Mouse (Mus musculus): ENCODE measurements around the gene Ror1. TPM values are rescaled to one million over a fixed set of nuclear protein-coding genes. Genes with fewer than 3 reads are reported as not detected.

Ror1 gene
- total RNA-seq, 2 experiments from 2014 or later: 0.56 to 0.95 TPM

DNA sequence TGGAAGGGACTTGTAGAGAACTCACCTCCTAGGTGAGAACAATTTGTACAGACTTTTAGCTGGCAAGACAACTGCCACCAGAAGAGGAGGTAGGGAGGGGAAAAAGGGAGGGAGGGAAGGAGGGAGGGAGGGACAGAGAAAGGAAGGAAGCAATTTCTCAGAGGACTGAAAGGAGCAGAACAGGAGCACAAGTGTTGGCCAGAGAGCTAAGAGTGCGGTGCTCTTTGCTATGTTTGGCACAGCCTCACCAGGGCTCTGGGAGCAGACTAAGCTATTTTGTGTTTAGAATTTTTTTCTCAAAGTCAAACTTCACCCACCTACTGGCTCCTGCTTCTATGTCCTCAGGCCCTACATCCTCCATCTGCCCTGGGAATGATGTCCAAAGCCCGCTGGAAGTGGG lies 152.7 kb downstream of the Ror1 start:
- DNase-seq (ENCODE audit: low spot score in 2 of 2): no peak

DNA sequence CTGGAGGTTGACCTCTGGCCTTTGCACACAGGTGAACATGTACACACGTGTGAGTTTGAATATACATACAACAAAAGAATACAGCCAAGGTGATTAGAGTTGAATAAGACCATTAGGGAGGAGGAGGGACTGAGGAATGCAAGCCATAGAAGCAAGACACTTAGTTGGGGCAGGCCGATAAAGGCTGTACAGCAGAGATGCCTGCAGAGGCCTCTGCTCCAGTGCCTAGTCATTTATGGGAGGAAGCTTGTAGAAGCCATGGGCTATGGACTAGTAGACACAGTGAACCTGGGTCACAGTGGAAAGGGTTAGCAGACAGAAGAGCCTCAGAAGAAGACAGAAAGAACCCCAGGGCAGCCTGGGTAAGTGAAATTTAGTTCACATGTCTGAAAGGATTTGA lies 155.7 kb downstream of the Ror1 start:
- DNase-seq (ENCODE audit: low spot score in 2 of 2): no peak

DNA sequence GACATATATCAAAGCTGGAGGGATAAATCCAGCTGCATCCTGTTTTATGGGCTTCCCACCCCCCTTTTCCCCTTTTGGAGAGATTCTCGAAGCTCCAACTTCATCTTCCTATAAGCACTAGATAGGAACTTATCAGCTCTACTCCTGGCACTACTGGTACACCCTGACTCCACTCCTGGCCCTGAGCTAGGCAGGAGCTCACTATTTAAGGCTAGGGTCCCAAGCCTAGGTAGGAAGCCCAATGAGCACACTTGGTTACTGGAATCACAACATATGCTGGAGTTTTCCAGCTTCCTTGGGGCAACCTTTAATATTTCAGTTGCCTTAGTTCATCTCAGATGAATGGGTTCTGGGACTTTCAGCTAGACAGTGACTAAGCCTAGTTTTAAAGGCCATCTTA lies 156.5 kb downstream of the Ror1 start:
- no peak for DNase-seq (ENCODE audit: low spot score in 2 of 2)

DNA sequence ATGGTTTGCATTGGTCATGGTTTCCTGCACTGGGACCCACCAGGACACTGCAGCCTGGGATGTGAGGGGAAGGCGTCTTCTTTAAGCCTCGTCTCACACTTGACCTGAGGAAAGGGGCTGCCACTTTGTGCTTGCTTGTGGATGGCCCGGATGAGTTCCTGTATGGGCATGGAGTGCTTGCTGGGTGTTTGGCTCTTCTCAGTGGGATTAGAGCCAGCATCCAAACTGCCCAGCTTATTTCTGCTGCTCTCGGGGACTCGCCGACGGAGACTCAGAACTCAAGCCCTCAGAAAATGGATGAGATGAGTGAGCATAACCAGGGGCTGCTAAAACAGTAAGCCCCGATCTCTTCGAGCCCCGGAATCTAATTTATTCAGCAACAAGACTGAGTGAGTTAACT lies 157.1 kb downstream of the Ror1 start:
- no peak for DNase-seq (ENCODE audit: low spot score in 2 of 2)

DNA sequence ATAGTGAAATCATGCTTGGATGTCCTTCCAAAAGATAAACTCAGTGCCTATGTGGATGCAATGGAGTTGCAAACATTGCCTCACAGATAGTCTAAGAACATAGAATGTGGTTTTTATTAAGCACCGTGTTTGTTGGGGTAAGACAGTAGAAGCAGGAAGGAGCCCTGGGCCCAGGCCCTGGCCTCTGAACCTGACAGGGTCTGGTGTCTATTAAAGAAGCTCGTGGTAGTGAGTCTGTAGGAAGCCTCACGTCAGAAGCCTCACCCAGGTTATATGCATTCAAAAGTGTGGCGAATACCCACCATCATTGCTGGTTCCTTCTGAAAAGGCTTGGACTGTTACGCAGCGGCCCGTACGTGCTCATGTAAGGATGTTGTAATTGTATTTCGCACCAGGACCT lies 157.8 kb downstream of the Ror1 start:
- DNase-seq (ENCODE audit: low spot score in 2 of 2): no peak

DNA sequence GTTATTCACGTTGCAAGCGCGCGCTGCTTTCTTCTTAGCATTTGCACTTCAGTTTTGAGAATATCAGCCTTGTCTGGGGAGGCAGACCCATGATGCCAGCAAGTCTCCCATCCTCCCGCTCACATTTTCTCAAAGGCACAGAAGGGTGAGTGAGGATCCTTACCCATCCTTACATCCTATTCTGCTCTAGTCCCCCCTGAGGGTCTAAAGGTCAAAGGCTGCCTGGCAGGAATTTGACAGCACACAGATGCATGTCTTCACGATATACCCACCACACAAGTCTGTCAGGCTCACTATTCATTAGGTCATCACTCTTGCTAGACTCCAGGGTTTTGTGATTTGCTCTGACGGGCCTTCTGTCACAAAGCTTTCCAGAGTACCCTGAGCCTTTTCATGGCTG lies 158.2 kb downstream of the Ror1 start:
- no peak for DNase-seq (ENCODE audit: low spot score in 2 of 2)

DNA sequence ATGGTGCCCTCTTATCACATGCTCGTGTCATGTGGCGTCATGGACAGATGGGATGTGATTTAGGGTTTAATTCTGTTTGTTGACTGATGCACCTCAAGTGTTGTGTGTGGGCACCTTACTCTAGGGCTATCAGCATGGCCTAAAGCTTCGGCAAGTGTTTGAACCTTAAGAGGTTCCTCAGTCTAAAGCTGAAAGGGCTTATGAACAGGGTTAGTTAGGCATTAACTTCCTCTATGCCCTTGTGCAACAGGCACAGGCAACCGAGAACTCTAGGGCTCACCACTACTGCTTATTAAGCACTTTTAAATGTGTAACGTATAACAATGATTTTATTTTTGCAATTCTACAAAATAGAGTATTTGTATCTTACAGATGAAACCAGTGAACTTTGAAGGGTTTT lies 162.9 kb downstream of the Ror1 start:
- DNase-seq (ENCODE audit: low spot score in 2 of 2): no peak

DNA sequence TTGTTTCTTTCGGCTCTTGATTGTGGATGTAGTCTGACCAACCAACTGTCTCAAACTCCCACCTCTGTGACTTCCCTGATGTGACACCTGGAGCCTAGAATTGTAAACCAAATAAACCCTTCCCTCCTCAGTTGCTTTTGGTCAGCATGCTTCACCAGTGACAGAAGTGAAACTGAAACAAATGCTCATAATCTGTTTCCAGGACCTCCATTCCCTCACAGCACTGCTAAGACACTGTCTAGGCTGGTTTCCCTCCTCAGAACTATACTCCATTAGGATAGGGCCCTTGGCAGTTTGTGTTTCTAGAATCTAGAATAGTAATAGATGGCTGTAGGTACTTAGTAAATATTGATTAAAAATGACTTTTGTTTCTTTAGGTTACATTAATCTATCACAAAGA lies 168.3 kb downstream of the Ror1 start:
- no peak for DNase-seq (ENCODE audit: low spot score in 2 of 2)

DNA sequence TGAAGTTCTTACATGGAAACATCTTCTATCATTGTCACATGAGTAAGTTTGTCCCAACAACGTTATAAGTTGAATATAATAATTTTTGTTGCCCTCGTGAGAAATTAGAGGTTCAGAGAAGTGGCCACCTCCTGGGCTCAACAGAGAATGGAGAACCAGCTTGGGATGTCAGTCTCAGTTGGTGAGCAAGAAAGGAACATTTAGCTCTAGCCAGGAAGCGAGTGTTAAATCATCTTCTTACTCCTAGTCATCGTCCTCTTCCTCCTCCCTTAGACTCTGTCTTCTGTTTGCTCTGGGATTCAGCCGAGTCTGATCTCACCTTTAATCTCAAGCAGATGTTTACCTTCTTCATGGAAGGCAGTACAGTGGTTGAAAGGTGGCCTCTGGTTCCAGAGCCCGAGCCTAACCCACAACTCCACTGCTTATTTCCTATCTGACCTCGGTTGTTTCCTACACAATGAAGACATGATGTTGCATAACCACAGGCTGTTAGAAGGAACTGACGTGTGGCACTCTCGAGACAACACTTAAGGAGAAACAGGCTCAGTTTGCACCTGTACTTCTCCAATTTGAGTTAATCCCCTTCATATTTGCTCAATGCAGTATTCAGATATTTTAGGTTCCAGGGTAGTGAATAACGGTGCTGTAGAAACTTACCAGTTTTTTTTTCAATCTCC lies 175.6 kb downstream of the Ror1 start:
- no peak for DNase-seq (ENCODE audit: low spot score in 2 of 2)

DNA sequence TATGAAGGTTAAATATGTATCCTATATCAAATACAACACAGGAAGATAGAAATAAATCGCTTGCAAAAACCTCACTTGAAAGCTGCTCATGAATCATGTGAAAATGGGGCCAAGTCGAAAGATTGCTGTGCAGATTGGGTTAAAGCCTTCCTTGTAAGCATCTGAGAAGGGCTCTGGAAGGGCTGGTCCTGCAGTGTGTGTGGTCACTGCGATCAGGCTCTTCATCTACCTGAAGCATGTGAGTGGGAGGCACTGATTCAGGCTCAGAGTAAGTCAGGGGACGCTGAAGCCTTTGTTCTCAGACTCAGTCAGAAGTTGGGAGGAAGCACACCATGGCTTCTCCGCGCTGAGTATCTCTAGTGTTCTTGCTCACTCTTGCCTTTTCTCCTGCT lies 176.1 kb downstream of the Ror1 start:
- DNase-seq (ENCODE audit: low spot score in 2 of 2): no peak

DNA sequence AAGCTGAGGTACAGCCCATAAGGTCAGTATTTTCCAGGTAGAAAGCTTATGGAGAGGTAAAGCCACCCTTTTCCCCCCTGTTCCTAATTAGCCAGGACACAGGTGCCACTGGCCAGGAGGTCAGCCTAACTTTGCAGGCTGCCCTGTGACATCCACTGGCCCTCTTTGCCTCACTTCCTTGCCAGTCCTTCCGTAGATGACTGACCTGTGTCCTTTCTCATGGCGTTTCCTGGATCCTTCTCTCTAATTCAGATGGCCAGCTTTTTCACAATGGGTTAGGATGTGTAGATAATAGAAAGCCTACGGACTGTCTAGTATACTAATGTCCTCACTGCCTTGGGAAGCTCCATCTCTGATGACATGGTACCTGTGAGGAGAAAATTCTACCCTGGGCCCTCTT lies 177.8 kb downstream of the Ror1 start:
- DNase-seq (ENCODE audit: low spot score in 2 of 2): no peak

DNA sequence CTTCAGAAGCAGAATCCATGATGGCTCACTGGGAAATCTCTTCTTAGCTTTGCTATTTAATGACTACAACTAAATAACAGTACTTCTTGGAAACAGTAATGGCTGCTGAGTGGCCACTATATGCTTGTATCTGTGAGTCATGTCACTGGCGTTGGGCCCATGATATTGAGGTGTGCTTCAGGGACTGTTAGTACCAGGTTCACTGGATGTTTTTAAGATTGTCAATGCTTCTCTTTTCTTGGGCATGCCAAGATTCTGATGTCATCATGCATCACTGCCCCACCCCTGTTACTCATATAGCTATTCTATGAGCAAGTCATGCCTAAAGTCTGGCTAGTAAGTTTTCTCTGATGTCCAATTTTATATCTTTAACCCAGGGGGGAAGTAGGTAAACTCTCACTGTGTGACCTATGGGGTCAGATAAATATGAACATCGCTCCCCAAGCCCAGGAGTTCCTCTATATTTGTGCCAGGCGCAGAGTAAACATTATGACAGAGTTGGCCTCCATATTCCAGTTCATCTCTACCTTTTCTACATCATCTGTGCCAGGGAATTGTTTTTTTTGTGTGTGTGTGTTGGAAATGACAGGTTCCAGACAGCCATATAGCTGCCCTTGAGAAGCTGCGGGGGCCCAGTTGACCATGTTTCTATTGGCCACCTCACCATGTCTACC lies 178.4 kb downstream of the Ror1 start:
- no peak for DNase-seq (ENCODE audit: low spot score in 2 of 2)

DNA sequence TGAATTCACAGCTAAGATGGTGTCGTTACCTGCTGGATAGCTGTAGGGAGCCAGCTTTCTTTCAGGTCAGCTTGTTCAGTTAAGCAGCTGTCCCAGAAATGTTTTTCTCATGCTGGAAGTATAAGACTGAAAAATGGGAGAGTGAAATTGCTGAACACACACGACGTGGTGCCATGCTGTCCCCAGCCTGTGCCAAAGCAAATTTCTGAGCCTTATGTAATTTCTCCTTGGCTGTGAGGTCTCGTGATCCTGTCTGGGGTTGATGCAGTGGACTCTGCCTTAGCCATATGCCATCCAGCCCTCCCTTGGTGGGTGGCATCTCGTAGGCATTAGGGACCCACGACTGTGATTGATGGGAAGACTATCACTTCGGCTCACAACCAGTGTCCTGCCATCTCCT lies 180.9 kb downstream of the Ror1 start:
- no peak for DNase-seq (ENCODE audit: low spot score in 2 of 2)

DNA sequence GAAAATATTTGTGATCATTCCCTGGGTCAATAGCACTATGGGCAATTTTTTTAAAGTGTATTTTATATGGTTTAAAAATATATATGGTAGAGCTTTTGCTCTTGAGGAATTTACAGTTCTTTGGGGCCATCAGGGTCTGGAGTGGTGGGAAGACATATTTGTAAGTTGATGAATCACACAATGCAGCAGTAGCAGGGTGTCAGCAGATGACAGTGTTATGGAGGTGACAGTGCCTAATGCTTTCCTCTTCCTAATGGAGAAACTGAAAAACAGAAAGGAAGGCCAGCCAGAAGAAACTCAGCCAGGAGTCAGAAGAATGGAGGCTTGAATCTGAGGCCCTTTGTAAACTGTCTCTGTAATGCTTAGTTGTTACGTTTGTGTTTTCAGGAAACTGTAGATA lies 181.4 kb downstream of the Ror1 start:
- DNase-seq (ENCODE audit: low spot score in 2 of 2): no peak

DNA sequence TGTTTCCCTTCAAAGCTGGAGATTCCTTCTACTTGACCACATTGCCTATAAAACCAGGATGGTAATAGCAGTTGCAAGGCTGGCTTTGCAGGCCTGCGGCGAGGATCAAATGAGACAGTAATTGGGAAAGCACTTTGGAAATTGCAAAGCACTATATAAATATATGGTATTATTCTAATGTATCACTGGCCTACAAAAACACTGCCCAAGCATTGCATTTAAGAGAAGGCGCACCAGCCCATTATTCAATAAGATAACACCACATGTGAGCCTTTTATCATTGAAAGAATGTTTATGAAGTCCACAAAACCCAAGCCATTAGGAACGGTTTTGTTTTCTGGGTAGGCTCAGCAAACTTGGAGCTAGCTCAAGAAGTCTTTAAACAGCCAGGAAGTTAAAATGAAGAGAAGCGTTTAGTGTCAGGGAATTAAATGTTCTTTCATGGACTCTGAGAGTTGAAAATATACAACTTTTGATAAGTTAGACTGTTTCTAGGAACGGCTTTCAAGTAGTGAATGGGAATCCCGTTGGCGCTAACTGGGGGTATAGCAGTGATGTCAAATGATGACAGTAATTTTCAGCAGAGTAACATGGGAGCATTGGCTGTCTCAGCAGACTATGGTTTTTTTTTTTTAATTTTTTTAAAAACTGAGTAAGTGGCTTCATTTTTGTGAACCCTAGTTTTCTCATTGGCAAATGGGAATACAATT lies 187.7 kb downstream of the Ror1 start:
- no peak for DNase-seq (ENCODE audit: low spot score in 2 of 2)

DNA sequence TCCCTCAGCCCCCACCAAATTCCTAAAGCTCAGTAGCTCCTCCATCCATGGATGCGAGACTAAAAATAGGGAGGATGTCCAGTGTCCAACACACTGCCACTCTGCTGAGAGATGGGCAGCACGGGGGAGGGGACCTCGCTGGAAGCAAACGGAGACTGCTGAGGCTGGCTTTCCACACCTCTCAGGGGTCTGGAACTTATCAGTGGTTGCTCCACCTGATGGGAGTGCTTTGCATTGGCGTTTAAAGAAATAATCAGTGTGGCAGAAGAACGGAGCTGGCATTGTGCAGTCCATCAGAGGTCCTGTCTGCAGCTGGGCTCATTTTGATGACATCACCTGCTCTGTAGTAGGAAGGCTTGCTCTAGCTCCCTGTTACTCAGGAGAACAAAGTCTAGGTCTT lies 188.9 kb downstream of the Ror1 start:
- DNase-seq (ENCODE audit: low spot score in 2 of 2): no peak

DNA sequence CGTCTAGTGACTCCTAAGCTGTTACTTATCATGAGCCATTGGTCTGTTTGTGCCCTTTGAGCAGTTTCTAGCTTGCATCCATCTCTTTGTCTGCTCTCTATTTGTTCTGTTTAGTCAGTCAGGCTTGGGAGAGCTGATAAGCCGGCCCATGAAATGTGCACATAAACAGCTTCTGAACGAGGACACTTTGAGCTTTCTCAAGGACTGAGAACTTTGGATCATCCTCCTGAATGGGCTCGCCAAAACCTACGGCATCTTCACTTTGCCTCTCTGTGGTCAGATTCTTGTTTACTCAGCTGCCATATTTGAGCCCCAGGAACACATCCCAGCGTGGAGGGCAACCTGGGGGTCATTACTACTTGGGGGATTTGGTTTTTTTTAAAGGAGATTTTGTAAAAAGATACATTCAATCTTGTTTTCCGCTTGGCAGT lies 190.5 kb downstream of the Ror1 start:
- DNase-seq (ENCODE audit: low spot score in 2 of 2): no peak

DNA sequence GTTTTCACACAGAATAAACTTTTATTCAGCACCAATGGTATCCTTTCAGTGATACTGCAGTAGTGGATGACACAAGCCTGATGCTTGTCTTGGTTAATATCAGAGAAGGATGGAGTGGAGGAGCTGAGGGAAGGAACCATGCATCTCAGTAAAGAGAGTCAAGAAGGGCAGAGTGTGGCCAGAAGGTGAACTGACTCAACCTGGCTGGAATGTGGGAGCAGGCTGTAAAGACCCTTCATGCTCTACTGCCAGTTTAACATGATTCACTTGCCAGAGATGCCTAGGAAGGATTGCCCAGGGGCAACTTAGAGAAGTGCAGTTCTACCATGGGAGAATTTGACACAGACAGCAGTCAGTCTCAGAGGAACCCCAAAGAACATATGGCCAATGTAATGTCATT lies 191.2 kb downstream of the Ror1 start:
- no peak for DNase-seq (ENCODE audit: low spot score in 2 of 2)

DNA sequence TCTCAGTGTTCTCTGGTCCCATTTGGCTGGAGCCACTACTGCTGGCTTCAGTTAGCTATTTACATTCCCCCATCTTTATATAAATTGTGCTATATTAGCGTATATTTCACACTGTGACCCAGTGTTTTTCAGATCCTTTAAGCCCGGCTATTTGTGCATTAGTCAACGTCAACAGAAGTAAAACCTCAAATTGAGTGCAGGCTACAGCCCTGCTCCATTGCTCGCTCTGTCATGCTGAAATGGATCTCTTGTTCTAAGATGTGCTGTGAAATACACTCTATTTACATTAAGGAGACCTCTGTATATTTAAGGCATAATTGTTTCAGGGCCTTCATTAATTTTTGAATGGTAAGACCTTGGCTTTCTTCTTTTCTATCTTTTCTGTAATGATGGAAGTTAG lies 192.2 kb downstream of the Ror1 start:
- no peak for DNase-seq (ENCODE audit: low spot score in 2 of 2)

DNA sequence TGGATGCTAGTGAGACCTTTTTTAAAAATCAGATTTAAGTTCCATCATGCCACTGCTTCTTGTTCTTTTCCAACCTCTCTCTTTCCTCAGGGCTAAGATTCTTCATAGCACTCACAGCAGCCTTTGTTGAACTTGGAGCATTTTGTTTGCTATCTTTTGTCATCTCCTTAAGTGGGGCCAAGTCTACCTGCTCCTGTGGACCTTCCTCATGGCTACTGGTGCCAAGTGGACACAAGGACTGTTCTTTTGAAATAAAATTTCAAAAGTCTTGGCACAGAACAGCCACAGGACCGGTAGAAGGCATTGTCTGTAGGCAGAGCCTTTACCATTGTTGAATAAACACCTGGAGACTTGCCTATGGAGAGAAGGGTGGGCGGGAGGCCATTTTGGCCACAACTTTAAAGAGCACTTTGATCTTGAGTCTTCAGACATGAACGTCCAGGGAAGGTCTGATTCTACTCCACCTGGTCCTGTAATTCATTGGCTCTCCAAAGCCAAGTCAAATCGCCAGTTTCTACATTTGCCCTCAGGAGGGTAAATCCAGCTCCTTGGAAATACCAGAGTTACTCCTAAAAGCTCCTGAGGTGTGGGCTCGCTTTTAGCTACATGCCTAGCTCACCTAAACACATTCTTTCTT lies 195.5 kb downstream of the Ror1 start:
- no peak for DNase-seq (ENCODE audit: low spot score in 2 of 2)

DNA sequence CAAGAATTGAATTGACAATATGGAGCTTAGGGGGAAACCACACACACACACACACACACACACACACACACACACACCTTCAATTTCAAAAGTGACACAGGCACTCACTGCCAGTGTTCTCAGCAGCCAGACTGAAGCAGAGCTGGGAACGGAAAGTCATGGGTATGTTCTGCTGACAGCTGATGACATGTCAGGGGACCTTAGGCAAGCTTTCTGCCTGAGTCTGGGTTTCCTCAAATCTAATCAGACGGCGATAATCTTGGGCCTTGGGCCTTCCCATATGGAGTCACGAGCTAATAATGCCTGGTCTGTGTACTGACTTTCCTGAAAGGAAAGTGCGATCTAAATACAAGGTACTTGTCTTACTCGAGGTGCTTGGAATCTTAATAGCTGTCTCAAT lies 202.1 kb downstream of the Ror1 start:
- no peak for DNase-seq (ENCODE audit: low spot score in 2 of 2)

DNA sequence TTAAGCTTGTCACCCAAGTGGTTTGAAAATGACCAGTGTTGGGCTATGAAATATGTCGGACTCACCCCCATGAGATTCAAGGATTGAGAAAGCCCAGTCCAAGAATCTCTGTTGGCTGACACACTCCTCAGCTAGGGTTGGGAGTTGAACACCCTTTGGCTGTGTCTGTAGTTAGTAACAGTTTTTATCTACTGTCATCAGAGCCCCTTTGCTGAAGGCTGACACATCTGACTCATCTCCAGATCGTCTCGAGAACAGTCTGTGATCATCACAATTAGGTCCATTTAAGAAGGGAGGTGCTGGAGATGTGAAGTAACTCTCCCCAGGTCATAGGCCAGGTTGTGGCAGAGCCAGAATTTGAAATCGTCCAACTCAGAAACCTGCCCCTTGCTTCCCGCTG lies 203.0 kb downstream of the Ror1 start:
- no peak for DNase-seq (ENCODE audit: low spot score in 2 of 2)
